Mouse (Mus musculus): Measurements from ENCODE around the gene Recql. TPM values are rescaled to one million over a fixed set of nuclear protein-coding genes. Genes with fewer than 3 reads are reported as not detected.
A peak's percentile ranks its signal among the peaks of the same experiment; 100 is the strongest.

The Recql gene
- polyA plus RNA-seq (2012; rRNA removed), result 8.1 and 8.9 TPM in 2 replicates

- peaks cover 9% of the 10 kb centered on the region for H3K4me1 ChIP-seq (ENCODE audit: control insufficient read depth, insufficient read depth, insufficient read length)
- H3K4me3 ChIP-seq (ENCODE audit: extremely low read depth, insufficient read depth, insufficient read length), result peak within 1 kb of the TSS; percentile 89
- H3K27me3 ChIP-seq (ENCODE audit: control insufficient read depth, insufficient read depth, low read length), result no peaks in the 10 kb centered on the region
- peak within 1 kb of the TSS; percentile 78 for H3K27ac ChIP-seq (ENCODE audit: insufficient read depth, low read length)
- no peaks in the 10 kb centered on the region for H3K36me3 ChIP-seq (ENCODE audit: control insufficient read depth, insufficient read depth, low read length)
- DNase-seq (ENCODE audit: low read depth in 1 of 2, low spot score in 2 of 2), result peak; percentile 94 to 97
- 1% methylated on average over 86 of the region's 87 CpGs for WGBS
- no peak; the same call in 1 of the 2 replicates for TF ChIP-seq POLR2A (IDR thresholded peaks at IDR 0.05; ENCODE audit: low read depth, low read length)
- no peak for TF ChIP-seq CTCF (IDR thresholded peaks at IDR 0.05; ENCODE audit: extremely low read depth, insufficient read depth, insufficient read length, insufficient replicate concordance)
These were observed at the start of gene Recql, which contains the start of gene Golt1b for GRCm38 (mm10) chr6:142387011-142387754. Gene Recql (minus strand): TSS chr6:142387087. Gene Golt1b (plus strand): TSS chr6:142387221.

GRCm38 (mm10) chr6:142429072-142429471 lies 42.2 kb upstream of the Recql start:
- no peak for TF ChIP-seq CTCF (IDR thresholded peaks at IDR 0.05; ENCODE audit: extremely low read depth, insufficient read depth, insufficient read length, insufficient replicate concordance)
- no peak for TF ChIP-seq POLR2A (IDR thresholded peaks at IDR 0.05; ENCODE audit: low read depth, low read length)
- Histone ChIP-seq H3K36me3 (ENCODE audit: control insufficient read depth, insufficient read depth, low read length) (no peaks in the 10 kb centered on the region), H3K4me3 (ENCODE audit: extremely low read depth, insufficient read depth, insufficient read length) (no peak overlapping the region), H3K27me3 (ENCODE audit: control insufficient read depth, insufficient read depth, low read length) (no peaks in the 10 kb centered on the region), H3K27ac (ENCODE audit: insufficient read depth, low read length) (no peak overlapping the region), H3K4me1 (ENCODE audit: control insufficient read depth, insufficient read depth, insufficient read length) (no peaks in the 10 kb centered on the region)
- no peak for DNase-seq (ENCODE audit: low read depth in 1 of 2, low spot score in 2 of 2)

DNA sequence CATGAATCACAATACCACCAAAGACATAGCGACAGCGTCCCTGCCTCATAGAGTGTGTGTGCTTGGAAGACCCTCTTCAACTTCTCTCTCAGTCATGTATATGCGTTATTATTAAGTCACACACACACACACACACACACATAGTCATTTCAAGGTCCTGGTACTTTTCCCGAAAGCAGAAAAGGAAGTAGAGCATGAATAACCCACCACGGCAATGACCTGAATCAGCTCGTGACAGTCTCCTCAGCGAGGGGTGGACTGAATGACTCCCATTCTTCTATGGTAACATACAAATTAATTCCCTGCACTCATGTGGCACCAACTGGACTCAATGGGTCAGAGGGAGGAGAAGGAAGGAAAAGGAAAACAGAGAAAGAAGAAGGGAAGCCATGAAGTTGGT lies 38.1 kb upstream of the Recql start:
- TF ChIP-seq CTCF (IDR thresholded peaks at IDR 0.05; ENCODE audit: extremely low read depth, insufficient read depth, insufficient read length, insufficient replicate concordance), result no peak
- TF ChIP-seq POLR2A (IDR thresholded peaks at IDR 0.05; ENCODE audit: low read depth, low read length), result no peak
- H3K4me3 ChIP-seq (ENCODE audit: extremely low read depth, insufficient read depth, insufficient read length), result no peak overlapping the region
- no peaks in the 10 kb centered on the region for H3K36me3 ChIP-seq (ENCODE audit: control insufficient read depth, insufficient read depth, low read length)
- DNase-seq (ENCODE audit: low read depth in 1 of 2, low spot score in 2 of 2), result no peak
- WGBS, result 40% methylated on average over 7 of the region's 7 CpGs
- H3K27me3 ChIP-seq (ENCODE audit: control insufficient read depth, insufficient read depth, low read length), result no peaks in the 10 kb centered on the region
- no peak overlapping the region for H3K27ac ChIP-seq (ENCODE audit: insufficient read depth, low read length)
- no peaks in the 10 kb centered on the region for H3K4me1 ChIP-seq (ENCODE audit: control insufficient read depth, insufficient read depth, insufficient read length)

DNA sequence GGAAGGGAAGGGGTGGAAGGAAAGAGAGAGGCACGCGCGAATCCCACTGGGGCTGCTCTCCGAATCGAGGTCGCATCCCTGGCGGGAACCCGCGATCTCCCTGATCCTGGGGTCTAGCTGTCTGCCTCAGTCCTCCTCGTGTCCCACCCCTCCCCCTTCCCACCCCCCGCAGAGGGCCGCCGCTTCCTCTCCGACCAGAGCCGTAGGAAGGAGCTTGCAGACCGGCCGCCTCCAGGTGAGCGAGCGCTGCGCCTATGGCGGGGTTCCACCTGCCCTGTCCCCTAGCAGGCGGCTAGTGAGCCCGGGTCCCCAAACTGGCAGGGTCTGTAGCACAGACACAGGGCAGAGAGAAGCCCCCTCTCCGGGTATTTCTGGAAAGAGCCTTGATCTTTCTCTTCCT lies 27.7 kb upstream of the Recql start:
- no peak overlapping the region for H3K27ac ChIP-seq (ENCODE audit: insufficient read depth, low read length)
- no peaks in the 10 kb centered on the region for H3K4me1 ChIP-seq (ENCODE audit: control insufficient read depth, insufficient read depth, insufficient read length)
- DNase-seq (ENCODE audit: low read depth in 1 of 2, low spot score in 2 of 2), result no peak
- 5% methylated on average over 24 of the region's 24 CpGs for WGBS
- no peak for TF ChIP-seq POLR2A (IDR thresholded peaks at IDR 0.05; ENCODE audit: low read depth, low read length)
- no peak for TF ChIP-seq CTCF (IDR thresholded peaks at IDR 0.05; ENCODE audit: extremely low read depth, insufficient read depth, insufficient read length, insufficient replicate concordance)
- H3K4me3 ChIP-seq (ENCODE audit: extremely low read depth, insufficient read depth, insufficient read length), result no peak overlapping the region
- H3K36me3 ChIP-seq (ENCODE audit: control insufficient read depth, insufficient read depth, low read length), result no peaks in the 10 kb centered on the region
- H3K27me3 ChIP-seq (ENCODE audit: control insufficient read depth, insufficient read depth, low read length), result peaks cover 9% of the 10 kb centered on the region

GRCm38 (mm10) chr6:142413845-142414244 lies 27.0 kb upstream of the Recql start:
- H3K36me3 ChIP-seq (ENCODE audit: control insufficient read depth, insufficient read depth, low read length), result no peaks in the 10 kb centered on the region
- H3K27me3 ChIP-seq (ENCODE audit: control insufficient read depth, insufficient read depth, low read length), result peaks cover 9% of the 10 kb centered on the region
- no peak for DNase-seq (ENCODE audit: low read depth in 1 of 2, low spot score in 2 of 2)
- H3K4me3 ChIP-seq (ENCODE audit: extremely low read depth, insufficient read depth, insufficient read length), result no peak overlapping the region
- TF ChIP-seq CTCF (IDR thresholded peaks at IDR 0.05; ENCODE audit: extremely low read depth, insufficient read depth, insufficient read length, insufficient replicate concordance) (no peak), POLR2A (IDR thresholded peaks at IDR 0.05; ENCODE audit: low read depth, low read length) (no peak)
- H3K4me1 ChIP-seq (ENCODE audit: control insufficient read depth, insufficient read depth, insufficient read length), result no peaks in the 10 kb centered on the region
- WGBS, result 6% methylated on average over 12 of the region's 12 CpGs
- no peak overlapping the region for H3K27ac ChIP-seq (ENCODE audit: insufficient read depth, low read length)

DNA sequence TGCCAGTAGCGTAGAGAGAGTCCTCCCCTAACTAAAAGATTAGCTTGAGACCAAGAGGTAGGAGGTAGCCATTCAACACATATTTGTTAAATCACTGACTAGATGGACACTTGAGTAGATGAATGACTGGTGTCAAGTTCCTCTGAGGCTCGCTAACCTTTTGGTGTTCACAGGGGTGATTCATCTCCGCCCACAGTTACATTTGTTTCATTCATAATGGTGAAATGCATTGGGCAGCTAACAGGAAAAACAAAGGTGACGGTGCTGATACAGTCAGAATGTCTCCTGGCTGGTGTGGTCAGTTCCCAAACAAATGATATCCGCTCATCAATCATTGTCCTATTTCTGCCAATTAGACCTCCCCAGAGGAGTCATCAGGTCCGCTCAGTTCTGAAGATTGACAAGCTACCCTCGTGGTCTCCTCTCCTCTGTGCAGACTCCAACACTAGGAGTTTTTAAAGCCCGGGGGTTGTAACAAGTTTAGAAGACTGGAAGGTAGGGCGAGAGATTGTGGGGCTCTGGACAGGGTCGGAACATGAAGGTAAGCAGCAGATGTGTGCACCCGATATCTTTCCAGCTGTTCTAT lies 26.1 kb upstream of the Recql start, which contains the start of gene Spx:
Gene Spx (plus strand): TSS at position 536 of the 586 bp plus-strand sequence.
- H3K27ac ChIP-seq (ENCODE audit: insufficient read depth, low read length), result no peak within 1 kb of the TSS
- peaks cover 9% of the 10 kb centered on the region for H3K27me3 ChIP-seq (ENCODE audit: control insufficient read depth, insufficient read depth, low read length)
- no peak for TF ChIP-seq POLR2A (IDR thresholded peaks at IDR 0.05; ENCODE audit: low read depth, low read length)
- TF ChIP-seq CTCF (IDR thresholded peaks at IDR 0.05; ENCODE audit: extremely low read depth, insufficient read depth, insufficient read length, insufficient replicate concordance), result no peak
- WGBS, result 78% methylated on average over 11 of the region's 11 CpGs
- H3K36me3 ChIP-seq (ENCODE audit: control insufficient read depth, insufficient read depth, low read length), result no peaks in the 10 kb centered on the region
- no peak for DNase-seq (ENCODE audit: low read depth in 1 of 2, low spot score in 2 of 2)
- H3K4me3 ChIP-seq (ENCODE audit: extremely low read depth, insufficient read depth, insufficient read length), result no peak within 1 kb of the TSS
- H3K4me1 ChIP-seq (ENCODE audit: control insufficient read depth, insufficient read depth, insufficient read length), result no peaks in the 10 kb centered on the region

GRCm38 (mm10) chr6:142411140-142411539 lies 24.3 kb upstream of the Recql start:
- TF ChIP-seq POLR2A (IDR thresholded peaks at IDR 0.05; ENCODE audit: low read depth, low read length), result no peak
- TF ChIP-seq CTCF (IDR thresholded peaks at IDR 0.05; ENCODE audit: extremely low read depth, insufficient read depth, insufficient read length, insufficient replicate concordance), result no peak
- no peak for DNase-seq (ENCODE audit: low read depth in 1 of 2, low spot score in 2 of 2)
- H3K4me3 ChIP-seq (ENCODE audit: extremely low read depth, insufficient read depth, insufficient read length), result no peak overlapping the region
- no peaks in the 10 kb centered on the region for H3K36me3 ChIP-seq (ENCODE audit: control insufficient read depth, insufficient read depth, low read length)
- H3K27ac ChIP-seq (ENCODE audit: insufficient read depth, low read length), result no peak overlapping the region
- WGBS, result 50% methylated on average over 1 of the region's 1 CpGs
- no peaks in the 10 kb centered on the region for H3K4me1 ChIP-seq (ENCODE audit: control insufficient read depth, insufficient read depth, insufficient read length)
- H3K27me3 ChIP-seq (ENCODE audit: control insufficient read depth, insufficient read depth, low read length), result peaks cover 9% of the 10 kb centered on the region

Data from spleen, adult 2 months (tissue).